Mouse (Mus musculus) bone marrow, adult 2 months (tissue): ENCODE data around the gene Slc12a3.

Source experiments
- CTCF ChIP-seq: fragments of 200-500 bp; IDR thresholded peaks from 2 replicates; pipeline ENCODE4 v1.5.1; 2011; ENCODE audit warnings: low read length, control low read depth; ENCODE audit not compliant: control insufficient read depth, insufficient read depth
- POLR2A ChIP-seq: fragments of 200-500 bp; IDR thresholded peaks from 2 replicates; pipeline ENCODE4 v1.6.1; 2011; ENCODE audit warnings: low read depth, mild to moderate bottlenecking, control low read depth, low read length, borderline replicate concordance; ENCODE audit not compliant: control insufficient read depth

GRCm38 (mm10) chr8:94300809-94301208 is 28.2 kb upstream of the Slc12a3 start:
- TF ChIP-seq POLR2A (no peak), CTCF (no peak)
